Mouse (Mus musculus): Measurements from ENCODE around the gene Alg5. TPM values are rescaled to one million over a fixed set of nuclear protein-coding genes. Genes with fewer than 3 reads are reported as not detected.

Alg5 gene
- polyA plus RNA-seq, 1 experiment from 2014 or later = 19.0 TPM

GRCm38 (mm10) chr3:54795806-54796205 is 60.5 kb downstream of the Alg5 start:
- H3K4me2 ChIP-seq (ENCODE audit: low read depth, low read length) = no peak overlapping the region
- H3K4me3 ChIP-seq (ENCODE audit: low read depth, low read length) = no peak overlapping the region
- H3K9ac ChIP-seq (ENCODE audit: low read depth, low read length) = no peak overlapping the region
- no peaks in the 10 kb centered on the region for H3K4me1 ChIP-seq (ENCODE audit: control insufficient read depth, low read depth, low read length)
- H3K27me3 ChIP-seq (ENCODE audit: control insufficient read depth, insufficient read depth, low read depth, low read length) = no peaks in the 10 kb centered on the region
- peaks cover 2% of the 10 kb centered on the region; the same call in 1 of the 2 replicates for H3K9me3 ChIP-seq (replicated peaks; ENCODE audit: control insufficient read depth, low read length)
- WGBS (ENCODE audit: insufficient replicate concordance) = 87% methylated on average over 1 of the region's 1 CpGs
- no peak overlapping the region for H3K27ac ChIP-seq (ENCODE audit: low read length)
- H3K36me3 ChIP-seq (ENCODE audit: control insufficient read depth, insufficient read depth) = no peaks in the 10 kb centered on the region
- no peak for ATAC-seq (ENCODE audit: low read depth)

- Histone ChIP-seq H3K9me3 (replicated peaks; ENCODE audit: control insufficient read depth, low read length) (peaks cover 2% of the 10 kb centered on the region; the same call in 1 of the 2 replicates), H3K9ac (ENCODE audit: low read depth, low read length) (no peak overlapping the region), H3K27ac (ENCODE audit: low read length) (no peak overlapping the region), H3K4me2 (ENCODE audit: low read depth, low read length) (no peak overlapping the region), H3K4me1 (ENCODE audit: control insufficient read depth, low read depth, low read length) (no peaks in the 10 kb centered on the region), H3K27me3 (ENCODE audit: control insufficient read depth, insufficient read depth, low read depth, low read length) (no peaks in the 10 kb centered on the region), H3K36me3 (ENCODE audit: control insufficient read depth, insufficient read depth) (no peaks in the 10 kb centered on the region), H3K4me3 (ENCODE audit: low read depth, low read length) (no peak overlapping the region)
- 27% methylated on average over 16 of the region's 16 CpGs for WGBS (ENCODE audit: insufficient replicate concordance)
- ATAC-seq (ENCODE audit: low read depth) = 0 out of 2 replicates have a peak, but pooled peaks have one; percentile 41
Measured at GRCm38 (mm10) chr3:54797211-54797610, 61.9 kb downstream of the Alg5 start.

Other genes starting within 250 kb of the Alg5 start
- 30.2 and 30.3 TPM in 2 replicates for gene Supt20, start 42.7 kb upstream of the Alg5 start, polyA plus RNA-seq (2015; fragmentation: Nextera tagmentation; extraction: Ambion mirVana)
- gene Gm21958, start 21.2 kb upstream of the Alg5 start, polyA plus RNA-seq (2015; fragmentation: Nextera tagmentation; extraction: Ambion mirVana) = not detected in 2 replicates
- 52.2 and 57.2 TPM in 2 replicates for gene Exosc8, start 146 bp upstream of the Alg5 start, polyA plus RNA-seq (2015; fragmentation: Nextera tagmentation; extraction: Ambion mirVana)
- gene Smad9, start 20.0 kb downstream of the Alg5 start, polyA plus RNA-seq (2015; fragmentation: Nextera tagmentation; extraction: Ambion mirVana) = 0.04 and 0.05 TPM in 2 replicates
- gene Rfxap, start 72.3 kb downstream of the Alg5 start, polyA plus RNA-seq (2015; fragmentation: Nextera tagmentation; extraction: Ambion mirVana) = 12.4 and 12.8 TPM in 2 replicates
- gene Sertm1, start 180.3 kb downstream of the Alg5 start, polyA plus RNA-seq (2015; fragmentation: Nextera tagmentation; extraction: Ambion mirVana) = 0.28 and 0.42 TPM in 2 replicates

All from liver, embryonic 16.5 days (tissue).